Mouse (Mus musculus) testis, adult 2 months (tissue): ENCODE measurements around the gene Htr5a. TPM values are rescaled to one million over a fixed set of nuclear protein-coding genes. Genes with fewer than 3 reads are reported as not detected.

Source experiments
- H3K27ac ChIP-seq: fragments of 200-500 bp; 2 replicates; pipeline ENCODE4 v1.5.1; 2012; ENCODE audit warnings: low read depth, low read length; ENCODE audit not compliant: control insufficient read depth, insufficient read depth
- H3K27me3 ChIP-seq: fragments of 200-500 bp; 2 replicates; pipeline ENCODE4 v1.6.1; 2012; ENCODE audit warnings: mild to moderate bottlenecking, low read length, moderate library complexity; ENCODE audit not compliant: control insufficient read depth, insufficient read depth
- H3K36me3 ChIP-seq: fragments of 200-500 bp; 2 replicates; pipeline ENCODE4 v1.6.1; 2012; ENCODE audit warnings: mild to moderate bottlenecking, low read length; ENCODE audit not compliant: control insufficient read depth, insufficient read depth
- H3K4me1 ChIP-seq: fragments of 200-500 bp; 2 replicates; pipeline ENCODE4 v1.6.1; 2012; ENCODE audit warnings: low read length; ENCODE audit not compliant: control insufficient read depth, insufficient read depth
- H3K4me3 ChIP-seq: fragments of 200-500 bp; 2 replicates; pipeline ENCODE4 v1.5.1; 2012; ENCODE audit warnings: low read depth, mild to moderate bottlenecking, low read length, moderate library complexity, mixed read lengths; ENCODE audit not compliant: control insufficient read depth
- CTCF ChIP-seq: fragments of 200-500 bp; IDR thresholded peaks from 2 replicates; pipeline ENCODE4 v1.5.1; 2012; ENCODE audit warnings: low read depth, mild to moderate bottlenecking, inconsistent platforms, low read length, moderate library complexity; ENCODE audit not compliant: control insufficient read depth, insufficient read depth, insufficient replicate concordance
- POLR2A ChIP-seq: fragments of 200-500 bp; IDR thresholded peaks from 2 replicates; pipeline ENCODE4 v1.6.1; 2012; ENCODE audit warnings: low read depth, mild to moderate bottlenecking, inconsistent platforms, low read length, moderate library complexity; ENCODE audit not compliant: control insufficient read depth
- polyA plus RNA-seq: library from polyadenylated mRNA; depleted of rRNA; stranded (reverse); fragments of >200 nt; gene quantifications from 2 replicates; pipeline ENCODE4 v1.2.3, GENCODE M21; 2012; rRNA removed

The Htr5a gene
- polyA plus RNA-seq: not detected in 2 replicates

DNA sequence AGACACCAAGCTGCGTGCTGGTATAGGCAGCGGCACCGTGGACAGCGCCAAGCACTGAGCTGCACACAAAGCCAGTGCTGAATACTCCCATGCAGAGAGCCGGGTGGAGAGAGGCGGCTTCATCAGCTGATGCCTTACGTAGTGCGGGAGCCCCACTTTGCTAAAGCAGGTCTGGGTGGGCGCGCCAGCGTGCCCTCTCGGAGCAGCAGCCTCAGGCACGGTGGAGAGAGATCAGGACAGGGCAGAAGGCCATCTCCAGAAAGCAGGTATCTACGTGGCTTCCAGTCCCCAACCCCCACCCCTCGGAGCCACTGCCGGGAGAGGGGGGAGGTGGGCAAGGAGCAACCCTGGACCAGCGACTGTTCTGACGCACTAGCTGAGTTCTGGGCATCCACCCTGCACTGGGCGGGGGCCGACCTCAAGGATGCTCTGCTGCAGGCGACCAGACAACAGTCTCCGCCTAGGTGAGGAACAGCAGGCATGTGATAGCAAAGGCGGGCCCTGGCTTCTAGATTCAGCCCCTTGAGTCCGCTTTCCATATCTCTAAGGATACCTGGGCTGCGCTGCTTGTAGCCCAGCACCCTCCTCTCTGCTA lies at the start of gene Htr5a:
Gene Htr5a (plus strand): TSS at position 449 of the 595 bp plus-strand sequence.
- no peaks in the 10 kb centered on the region for H3K36me3 ChIP-seq

GRCm38 (mm10) chr5:27792173-27792470 lies 49.8 kb upstream of the Htr5a start:
- H3K27ac ChIP-seq: peak overlapping the region; percentile 97
- peaks cover 4% of the 10 kb centered on the region for H3K36me3 ChIP-seq
- peaks cover 9% of the 10 kb centered on the region for H3K4me1 ChIP-seq
- H3K4me3 ChIP-seq: peak overlapping the region; percentile 99
- no peaks in the 10 kb centered on the region for H3K27me3 ChIP-seq
- TF ChIP-seq CTCF (no peak), POLR2A (no peak)

More for the DNA sequence above, at the start of gene Htr5a:
- Histone ChIP-seq H3K4me1 (peaks cover 4% of the 10 kb centered on the region; the same call in 1 of the 2 replicates), H3K4me3 (no peak within 1 kb of the TSS; the same call in 1 of the 2 replicates), H3K27ac (no peak within 1 kb of the TSS), H3K27me3 (no peaks in the 10 kb centered on the region)
- TF ChIP-seq CTCF (no peak), POLR2A (no peak)

- TF ChIP-seq POLR2A (no peak), CTCF (no peak)
- Histone ChIP-seq H3K4me3 (no peak overlapping the region), H3K27me3 (no peaks in the 10 kb centered on the region), H3K4me1 (peaks cover 9% of the 10 kb centered on the region), H3K36me3 (peaks cover 3% of the 10 kb centered on the region), H3K27ac (no peak overlapping the region)
Measured at GRCm38 (mm10) chr5:27792531-27793205, 49.3 kb upstream of the Htr5a start.

GRCm38 (mm10) chr5:27793923-27794322 lies 48.0 kb upstream of the Htr5a start:
- TF ChIP-seq CTCF (peak; percentile 61; the same call in 1 of the 2 replicates), POLR2A (no peak)
- Histone ChIP-seq H3K4me3 (no peak overlapping the region), H3K27ac (no peak overlapping the region), H3K4me1 (peaks cover 9% of the 10 kb centered on the region), H3K27me3 (no peaks in the 10 kb centered on the region), H3K36me3 (no peaks in the 10 kb centered on the region)

DNA sequence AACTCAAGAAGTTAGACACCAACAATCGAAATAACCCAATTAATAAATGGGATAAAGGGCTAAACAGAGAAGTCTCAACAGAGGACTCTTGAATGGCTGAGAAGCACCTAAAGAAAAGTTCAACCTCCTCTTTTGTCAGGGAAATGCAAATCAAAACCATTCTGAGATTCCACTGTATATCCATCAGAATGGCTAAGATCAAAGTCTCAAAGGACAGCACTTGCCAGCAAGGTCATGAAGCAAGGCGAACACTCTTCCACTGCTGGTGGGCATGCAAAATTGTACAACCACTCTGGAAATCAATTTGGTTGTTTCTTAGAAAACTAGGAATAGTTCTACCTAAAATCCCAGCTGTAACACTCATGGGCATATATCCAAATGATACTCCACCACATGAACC lies 27.7 kb upstream of the Htr5a start:
- TF ChIP-seq POLR2A (no peak), CTCF (no peak)
- no peak overlapping the region for H3K4me3 ChIP-seq
- H3K4me1 ChIP-seq: no peaks in the 10 kb centered on the region
- no peaks in the 10 kb centered on the region for H3K27me3 ChIP-seq
- no peaks in the 10 kb centered on the region for H3K36me3 ChIP-seq
- no peak overlapping the region for H3K27ac ChIP-seq

DNA sequence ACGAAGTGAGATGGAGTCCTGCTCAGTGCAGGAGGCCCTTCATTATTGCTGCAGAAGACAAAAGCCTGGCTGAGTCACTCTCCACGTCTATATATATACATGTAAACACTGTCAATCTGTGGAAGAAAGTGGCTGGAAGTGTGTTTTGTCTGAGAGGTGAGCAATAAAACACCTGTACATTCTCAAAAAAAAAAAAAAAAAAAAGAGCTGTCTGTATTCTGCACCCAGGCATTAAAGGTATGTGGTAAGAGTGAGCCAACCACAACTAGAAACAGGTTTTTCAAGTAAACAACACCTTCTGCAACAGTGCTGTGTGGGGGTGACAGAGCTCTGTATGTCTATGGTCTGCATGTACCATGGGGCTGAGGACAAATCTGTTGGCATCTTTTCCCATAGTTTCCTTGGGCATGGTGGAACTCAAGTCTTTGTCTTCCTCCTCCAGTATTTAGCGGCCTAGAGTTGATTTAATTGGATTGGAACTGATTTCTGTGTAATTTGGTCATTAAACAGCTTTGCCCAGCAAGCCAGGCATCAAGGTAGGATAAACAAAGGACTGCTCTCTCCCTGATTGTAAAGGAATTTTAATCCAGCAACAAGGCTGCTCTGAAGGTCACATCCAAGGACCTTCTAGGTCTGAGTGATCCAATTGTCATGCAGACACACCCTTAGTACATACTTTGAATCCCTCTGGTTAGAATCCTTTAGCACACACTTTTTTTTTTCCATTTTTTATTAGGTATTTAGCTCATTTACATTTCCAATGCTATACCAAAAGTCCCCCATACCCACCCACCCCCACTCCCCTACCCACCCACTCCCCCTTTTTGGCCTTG lies 22.9 kb upstream of the Htr5a start:
- H3K36me3 ChIP-seq: no peaks in the 10 kb centered on the region
- TF ChIP-seq POLR2A (no peak), CTCF (no peak)
- H3K4me1 ChIP-seq: no peaks in the 10 kb centered on the region
- no peak overlapping the region for H3K27ac ChIP-seq
- no peaks in the 10 kb centered on the region for H3K27me3 ChIP-seq
- no peak overlapping the region for H3K4me3 ChIP-seq

- no peaks in the 10 kb centered on the region for H3K4me1 ChIP-seq
- H3K36me3 ChIP-seq: no peaks in the 10 kb centered on the region
- no peak overlapping the region for H3K27ac ChIP-seq
- no peaks in the 10 kb centered on the region for H3K27me3 ChIP-seq
- no peak for TF ChIP-seq POLR2A
- no peak overlapping the region for H3K4me3 ChIP-seq
Measured at GRCm38 (mm10) chr5:27821161-27821560, 20.8 kb upstream of the Htr5a start.
